Mouse (Mus musculus) forebrain, embryonic 10.5 days (tissue): ENCODE measurements around the gene Pkp1. TPM values are rescaled to one million over a fixed set of nuclear protein-coding genes. Genes with fewer than 3 reads are reported as not detected.

Source experiments
- DNase-seq: peaks from one replicate; pipeline ENCODE4 v3.0.0-alpha.2; 2017; ENCODE audit warnings: low spot score; ENCODE audit errors: extremely low spot score
- H3K27ac ChIP-seq: fragments of 300-500 bp; sonication (generic); 2 replicates; pipeline ENCODE4 v1.5.1; 2016; ENCODE audit warnings: mild to moderate bottlenecking
- H3K27me3 ChIP-seq: fragments of 300-500 bp; sonication (generic); 2 replicates; pipeline ENCODE4 v1.6.1; 2016; ENCODE audit warnings: mild to moderate bottlenecking; ENCODE audit not compliant: poor library complexity, severe bottlenecking
- H3K36me3 ChIP-seq: fragments of 300-500 bp; sonication (generic); replicated peaks from 2 replicates; pipeline ENCODE4 v1.6.1; 2016; ENCODE audit warnings: mild to moderate bottlenecking, moderate library complexity
- H3K4me1 ChIP-seq: fragments of 300-500 bp; sonication (generic); 2 replicates; pipeline ENCODE4 v1.6.1; 2016
- H3K4me3 ChIP-seq: fragments of 300-500 bp; sonication (generic); 2 replicates; pipeline ENCODE4 v1.5.1; 2016; ENCODE audit warnings: mild to moderate bottlenecking, moderate library complexity
- H3K9me3 ChIP-seq: fragments of 300-500 bp; sonication (generic); 2 replicates; pipeline ENCODE4 v1.6.1; 2016; ENCODE audit warnings: mild to moderate bottlenecking, moderate library complexity
- WGBS: fragments of 180-500 bp; shearing (Covaris S2); methylation state at CpG from one replicate; pipeline ENCODE4 v1.1.7; 2016; 5-methylcytosine and 5-hydroxymethylcytosine counted together
- polyA plus RNA-seq: library from polyadenylated mRNA; unstranded; fragments of >200 nt; fragmentation: Nextera tagmentation; extraction: Ambion mirVana; gene quantifications from 2 replicates; pipeline ENCODE4 v1.2.1, GENCODE M21; 2016

The Pkp1 gene
- polyA plus RNA-seq, 1 experiment from 2014 or later: 0.07 TPM

- Histone ChIP-seq H3K27me3 (peaks cover 2% of the 10 kb centered on the region; the same call in 1 of the 2 replicates), H3K4me1 (no peaks in the 10 kb centered on the region), H3K36me3 (no peaks in the 10 kb centered on the region), H3K9me3 (no peaks in the 10 kb centered on the region), H3K4me3 (no peak overlapping the region), H3K27ac (no peak overlapping the region)
- 72% methylated on average over 1 of the region's 1 CpGs for WGBS
- no peak for DNase-seq
These were observed 17.1 kb upstream of the Pkp1 start for GRCm38 (mm10) chr1:135936091-135936490.

DNA sequence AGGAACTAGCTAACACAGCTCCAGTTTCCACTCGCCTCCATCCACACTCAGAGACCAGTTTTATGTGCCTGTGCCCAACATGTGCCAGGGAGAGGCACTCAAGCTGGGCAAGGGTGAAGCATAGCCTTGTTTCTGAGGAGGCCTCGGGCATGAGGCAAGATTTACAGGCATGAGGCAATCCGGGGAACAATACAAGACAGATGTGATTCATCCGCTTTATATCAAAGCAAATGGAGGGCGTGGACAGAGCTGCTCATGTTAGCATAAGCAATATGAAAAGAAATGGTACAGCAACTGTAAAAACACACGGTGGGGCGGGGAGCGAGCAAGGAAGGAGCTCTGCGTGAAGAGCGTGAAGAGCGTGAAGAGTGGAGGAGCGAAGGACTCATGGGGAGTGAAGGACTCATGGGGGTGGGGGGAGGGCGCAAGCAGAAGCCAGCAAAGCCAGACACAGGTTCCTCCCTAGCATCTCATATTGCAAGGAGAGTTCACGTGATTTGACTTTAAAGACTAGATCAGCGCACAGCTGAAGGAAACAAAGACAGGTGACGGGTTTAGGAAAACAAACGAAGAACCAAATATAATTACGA is 14.8 kb upstream of the Pkp1 start:
- WGBS: 85% methylated on average over 18 of the region's 18 CpGs
- no peaks in the 10 kb centered on the region for H3K9me3 ChIP-seq
- no peak overlapping the region for H3K27ac ChIP-seq
- peaks cover 8% of the 10 kb centered on the region; the same call in 1 of the 2 replicates for H3K4me1 ChIP-seq
- no peak for DNase-seq
- H3K36me3 ChIP-seq: no peaks in the 10 kb centered on the region
- H3K4me3 ChIP-seq: no peak overlapping the region
- no peaks in the 10 kb centered on the region for H3K27me3 ChIP-seq

DNA sequence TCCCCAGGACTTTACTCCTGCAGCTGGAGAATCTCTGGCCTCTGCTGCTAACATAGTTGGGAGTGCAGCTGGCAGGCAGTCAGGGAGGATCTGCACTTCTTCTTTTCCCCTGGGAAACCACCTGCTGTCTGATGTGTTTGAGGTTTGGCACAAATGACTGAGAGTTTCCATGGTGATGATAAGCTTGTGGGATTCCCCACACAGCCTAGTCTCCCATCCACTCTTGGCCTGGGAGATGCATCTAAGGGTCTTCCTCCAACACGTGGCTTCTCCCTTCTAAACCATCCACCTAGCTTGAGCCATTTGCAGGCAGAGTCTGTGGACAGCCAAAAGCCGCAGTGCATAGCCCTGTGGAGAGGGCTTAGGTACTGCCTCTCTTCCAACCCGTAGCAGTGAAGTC is 10.9 kb upstream of the Pkp1 start:
- H3K27me3 ChIP-seq: peaks cover 9% of the 10 kb centered on the region; the same call in 1 of the 2 replicates
- H3K36me3 ChIP-seq: no peaks in the 10 kb centered on the region
- no peak overlapping the region for H3K4me3 ChIP-seq
- no peak for DNase-seq
- no peak overlapping the region for H3K27ac ChIP-seq
- peaks cover 8% of the 10 kb centered on the region; the same call in 1 of the 2 replicates for H3K4me1 ChIP-seq
- no peaks in the 10 kb centered on the region for H3K9me3 ChIP-seq
- WGBS: 56% methylated on average over 3 of the region's 3 CpGs

DNA sequence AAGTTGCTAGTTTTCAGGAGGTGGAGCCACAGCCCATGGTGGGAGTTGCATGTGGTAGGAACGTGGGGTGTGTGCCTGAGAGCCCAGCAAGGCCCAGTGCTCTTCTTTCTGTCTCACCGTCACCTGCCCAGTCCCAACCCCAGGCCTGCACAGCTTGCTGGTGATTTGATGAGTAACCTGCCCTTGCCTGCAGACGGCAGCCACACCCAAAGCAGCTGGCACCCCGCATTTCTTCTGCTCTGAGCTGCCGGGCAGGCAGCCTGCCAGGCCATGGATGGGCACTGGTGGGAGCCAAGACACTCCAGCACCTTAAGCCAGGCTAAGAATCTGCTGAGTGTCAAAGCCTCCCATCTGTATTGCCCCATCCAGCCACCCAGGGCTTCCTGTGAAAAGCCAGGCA is 6.8 kb upstream of the Pkp1 start:
- WGBS: 84% methylated on average over 5 of the region's 5 CpGs
- peaks cover 49% of the 10 kb centered on the region for H3K27me3 ChIP-seq
- H3K4me3 ChIP-seq: no peak overlapping the region
- H3K9me3 ChIP-seq: no peaks in the 10 kb centered on the region
- DNase-seq: no peak
- H3K4me1 ChIP-seq: peaks cover 8% of the 10 kb centered on the region; the same call in 1 of the 2 replicates
- no peak overlapping the region for H3K27ac ChIP-seq
- no peaks in the 10 kb centered on the region for H3K36me3 ChIP-seq

- no peaks in the 10 kb centered on the region for H3K9me3 ChIP-seq
- peaks cover 63% of the 10 kb centered on the region for H3K27me3 ChIP-seq
- H3K27ac ChIP-seq: no peak overlapping the region
- no peaks in the 10 kb centered on the region for H3K4me1 ChIP-seq
- no peak overlapping the region for H3K4me3 ChIP-seq
- no peak for DNase-seq
- WGBS: 81% methylated on average over 5 of the region's 5 CpGs
- no peaks in the 10 kb centered on the region for H3K36me3 ChIP-seq
These were observed 5.5 kb upstream of the Pkp1 start for GRCm38 (mm10) chr1:135924377-135924994.

GRCm38 (mm10) chr1:135923229-135923628 is 4.2 kb upstream of the Pkp1 start:
- H3K36me3 ChIP-seq: no peaks in the 10 kb centered on the region
- peaks cover 11% of the 10 kb centered on the region for H3K4me1 ChIP-seq
- H3K4me3 ChIP-seq: no peak overlapping the region
- H3K27ac ChIP-seq: no peak overlapping the region
- peaks cover 75% of the 10 kb centered on the region for H3K27me3 ChIP-seq
- no peaks in the 10 kb centered on the region for H3K9me3 ChIP-seq
- 84% methylated on average over 7 of the region's 7 CpGs for WGBS
- DNase-seq: no peak

- no peak for DNase-seq
- Histone ChIP-seq H3K27me3 (peaks cover 97% of the 10 kb centered on the region), H3K4me1 (peaks cover 19% of the 10 kb centered on the region), H3K36me3 (no peaks in the 10 kb centered on the region), H3K27ac (no peak overlapping the region), H3K4me3 (no peak overlapping the region), H3K9me3 (no peaks in the 10 kb centered on the region)
- WGBS: 5% methylated on average over 5 of the region's 5 CpGs
These were observed 1.8 kb downstream of the Pkp1 start for GRCm38 (mm10) chr1:135917206-135917605.

DNA sequence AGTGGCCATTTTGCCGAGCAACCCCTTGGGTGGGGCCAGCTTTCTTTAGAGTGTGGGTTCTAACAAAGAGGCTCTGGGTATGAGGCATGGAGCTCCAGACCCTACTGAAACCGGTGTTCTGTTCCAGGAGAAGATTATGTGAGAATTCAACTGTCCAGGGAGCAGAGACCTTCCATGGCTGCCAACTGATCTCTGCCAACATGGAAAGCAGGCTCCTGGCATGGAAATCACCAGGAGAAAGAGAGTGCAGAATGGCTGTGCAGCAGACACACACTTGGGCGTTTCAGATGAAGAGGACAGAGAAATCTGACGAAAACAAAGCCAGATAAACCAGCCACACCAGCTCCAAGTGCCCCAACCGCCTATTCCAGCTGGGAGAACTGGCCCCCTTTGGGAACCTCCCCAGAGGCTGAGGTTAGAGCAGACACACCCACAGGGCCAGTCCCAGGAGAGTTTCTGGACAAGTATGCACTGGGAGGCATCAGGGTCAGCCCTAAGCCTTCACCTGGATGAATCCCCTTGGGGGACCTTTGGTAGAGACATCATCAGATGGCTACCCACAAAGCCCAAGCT is 2.4 kb downstream of the Pkp1 start:
- DNase-seq: no peak
- Histone ChIP-seq H3K27me3 (peaks cover 98% of the 10 kb centered on the region), H3K4me1 (peaks cover 19% of the 10 kb centered on the region), H3K27ac (no peak overlapping the region), H3K36me3 (no peaks in the 10 kb centered on the region), H3K9me3 (no peaks in the 10 kb centered on the region), H3K4me3 (no peak overlapping the region)
- 28% methylated on average over 5 of the region's 5 CpGs for WGBS

DNA sequence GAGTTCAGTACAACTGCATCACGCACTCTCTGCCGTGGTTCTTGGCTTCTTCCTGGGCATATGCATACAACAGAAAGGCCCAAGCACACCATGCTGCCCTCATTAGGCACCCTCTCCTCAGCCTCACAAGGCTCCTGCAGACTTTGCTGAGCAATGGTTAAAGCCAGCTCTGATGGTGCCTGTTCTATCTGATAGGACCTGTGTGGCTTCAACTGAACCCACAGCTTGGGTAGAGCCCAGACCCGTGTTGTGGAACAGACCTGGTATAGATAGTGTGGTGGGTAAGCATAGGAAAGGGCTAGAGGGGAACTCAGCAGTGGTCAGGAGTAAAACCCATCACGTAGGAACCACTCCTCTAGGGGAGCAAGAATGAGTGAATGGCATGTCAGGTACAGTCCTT is 5.3 kb downstream of the Pkp1 start:
- Histone ChIP-seq H3K4me1 (peaks cover 28% of the 10 kb centered on the region), H3K27me3 (peaks cover 98% of the 10 kb centered on the region), H3K27ac (no peak overlapping the region), H3K4me3 (no peak overlapping the region), H3K36me3 (no peaks in the 10 kb centered on the region), H3K9me3 (no peaks in the 10 kb centered on the region)
- DNase-seq: no peak
- WGBS: 79% methylated on average over 4 of the region's 4 CpGs

GRCm38 (mm10) chr1:135909381-135909780 is 9.6 kb downstream of the Pkp1 start:
- no peak overlapping the region for H3K27ac ChIP-seq
- H3K4me3 ChIP-seq: no peak overlapping the region
- no peaks in the 10 kb centered on the region for H3K36me3 ChIP-seq
- peaks cover 88% of the 10 kb centered on the region for H3K27me3 ChIP-seq
- H3K9me3 ChIP-seq: no peaks in the 10 kb centered on the region
- DNase-seq: no peak
- H3K4me1 ChIP-seq: peaks cover 16% of the 10 kb centered on the region
- 6% methylated on average over 6 of the region's 6 CpGs for WGBS

GRCm38 (mm10) chr1:135906736-135907135 is 12.3 kb downstream of the Pkp1 start:
- H3K36me3 ChIP-seq: no peaks in the 10 kb centered on the region
- no peak for DNase-seq
- no peak overlapping the region for H3K27ac ChIP-seq
- 71% methylated on average over 11 of the region's 11 CpGs for WGBS
- no peak overlapping the region for H3K4me3 ChIP-seq
- no peaks in the 10 kb centered on the region for H3K9me3 ChIP-seq
- peaks cover 75% of the 10 kb centered on the region for H3K27me3 ChIP-seq
- H3K4me1 ChIP-seq: peaks cover 16% of the 10 kb centered on the region

DNA sequence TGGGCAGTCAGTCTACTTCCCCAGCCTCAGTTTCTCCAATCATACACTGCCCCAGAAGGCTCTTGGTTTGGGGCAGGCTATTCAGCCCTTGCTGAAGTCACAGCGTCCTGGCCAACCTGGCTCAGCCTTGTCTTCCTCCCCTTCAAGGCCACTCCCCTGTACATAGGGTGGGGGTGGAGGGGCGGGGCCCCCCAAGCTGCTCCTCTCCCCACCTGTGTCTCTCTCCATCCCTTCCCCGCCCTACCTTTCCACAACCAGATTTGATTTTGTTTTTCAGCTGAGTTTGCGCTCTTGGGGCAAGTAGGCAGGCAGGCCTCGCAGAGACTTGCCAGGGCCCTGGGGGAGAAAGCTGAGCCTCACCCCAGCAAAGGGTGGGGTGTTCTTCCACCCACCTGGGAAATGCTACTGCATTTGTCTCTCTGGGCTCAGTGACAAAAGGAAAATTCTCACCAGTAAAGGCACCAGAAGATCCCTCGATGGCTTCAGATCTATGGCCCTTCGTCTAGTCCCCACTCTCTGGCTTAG is 19.0 kb downstream of the Pkp1 start:
- H3K9me3 ChIP-seq: no peaks in the 10 kb centered on the region
- no peak overlapping the region for H3K27ac ChIP-seq
- no peak overlapping the region for H3K4me3 ChIP-seq
- WGBS: 64% methylated on average over 7 of the region's 7 CpGs
- H3K27me3 ChIP-seq: peaks cover 37% of the 10 kb centered on the region
- peaks cover 11% of the 10 kb centered on the region; the same call in 1 of the 2 replicates for H3K4me1 ChIP-seq
- no peak for DNase-seq
- H3K36me3 ChIP-seq: no peaks in the 10 kb centered on the region

DNA sequence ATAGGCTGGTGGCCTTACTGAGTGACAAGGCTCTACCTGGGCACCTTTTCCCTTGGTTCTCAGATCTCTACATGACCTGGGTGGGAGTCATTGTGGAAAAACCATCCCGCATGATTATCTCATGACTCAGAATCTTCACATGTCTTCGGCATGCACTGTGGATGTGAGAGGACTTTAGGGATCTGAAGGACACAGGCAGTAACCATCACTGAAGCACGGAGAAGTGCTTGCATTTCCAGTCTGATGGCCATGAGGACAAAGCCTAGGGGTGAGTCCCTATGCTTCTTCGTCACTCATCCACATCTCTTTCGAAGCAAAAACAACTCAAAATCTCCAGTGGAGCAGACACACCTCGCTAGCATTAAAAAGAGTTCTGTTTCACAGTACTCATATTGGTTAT is 19.7 kb downstream of the Pkp1 start:
- no peak overlapping the region for H3K27ac ChIP-seq
- no peak overlapping the region for H3K4me3 ChIP-seq
- 92% methylated on average over 6 of the region's 6 CpGs for WGBS
- peaks cover 36% of the 10 kb centered on the region for H3K27me3 ChIP-seq
- DNase-seq: no peak
- peaks cover 11% of the 10 kb centered on the region; the same call in 1 of the 2 replicates for H3K4me1 ChIP-seq
- H3K9me3 ChIP-seq: no peaks in the 10 kb centered on the region
- no peaks in the 10 kb centered on the region for H3K36me3 ChIP-seq
